Mouse (Mus musculus): ENCODE data around the gene Cep295. TPM values are rescaled to one million over a fixed set of nuclear protein-coding genes. Genes with fewer than 3 reads are reported as not detected.

Cep295 gene
- polyA plus RNA-seq, 1 experiment from 2014 or later = 20.7 TPM

- Histone ChIP-seq H3K4me3 (peak within 1 kb of the TSS; percentile 98), H3K4me1 (peaks cover 18% of the 10 kb centered on the region), H3K4me2 (peak within 1 kb of the TSS; percentile 82), H3K9me3 (no peaks in the 10 kb centered on the region), H3K9ac (peak within 1 kb of the TSS; percentile 99), H3K27ac (peak within 1 kb of the TSS; percentile 87), H3K27me3 (no peaks in the 10 kb centered on the region), H3K36me3 (peaks cover 18% of the 10 kb centered on the region)
- WGBS = under 1% methylated on average over 57 of the region's 57 CpGs
- peak; percentile 95 for ATAC-seq (ENCODE audit: insufficient number of reproducible peaks, insufficient read depth, low FRiP score, low TSS enrichment, low read depth)
Observed at GRCm38 (mm10) chr9:15279649-15280490, 77.7 kb downstream of the Cep295 start, which contains the start of gene Med17. Gene Med17 (minus strand): TSS chr9:15279931.

DNA sequence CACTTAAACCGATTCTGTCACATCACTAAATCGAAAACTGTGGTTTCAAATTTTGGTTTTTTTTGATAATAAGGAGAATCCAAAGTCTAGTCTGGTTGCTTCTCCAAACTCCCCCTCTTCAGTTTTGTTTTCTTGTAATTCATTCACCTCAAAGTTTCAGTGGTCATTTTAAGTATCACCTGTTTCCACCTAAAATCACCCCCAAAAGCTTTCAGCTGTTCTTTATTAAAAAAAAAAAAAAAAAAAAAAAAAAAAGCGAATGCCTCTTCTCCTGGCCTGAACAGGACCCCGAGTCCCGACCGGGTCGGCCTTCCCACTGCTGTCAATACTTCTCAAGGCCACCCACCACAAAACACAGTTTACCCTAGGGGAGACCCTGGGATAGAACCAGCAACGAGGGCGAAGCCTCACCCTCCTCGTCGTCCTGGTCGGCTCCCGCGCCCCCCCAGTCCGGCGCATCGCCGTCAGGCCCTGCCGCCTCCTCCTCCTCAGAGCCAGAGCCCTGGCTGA is 78.4 kb downstream of the Cep295 start:
- H3K9me3 ChIP-seq = no peaks in the 10 kb centered on the region
- peak overlapping the region; percentile 87 for H3K27ac ChIP-seq
- peaks cover 25% of the 10 kb centered on the region for H3K36me3 ChIP-seq
- peaks cover 18% of the 10 kb centered on the region for H3K4me1 ChIP-seq
- ATAC-seq (ENCODE audit: insufficient number of reproducible peaks, insufficient read depth, low FRiP score, low TSS enrichment, low read depth) = peak; percentile 15; the same call in 1 of the 2 replicates
- peak overlapping the region; percentile 82 for H3K4me2 ChIP-seq
- peak overlapping the region; percentile 99 for H3K9ac ChIP-seq
- 8% methylated on average over 19 of the region's 19 CpGs for WGBS
- H3K27me3 ChIP-seq = no peaks in the 10 kb centered on the region
- peak overlapping the region; percentile 98 for H3K4me3 ChIP-seq

GRCm38 (mm10) chr9:15278343-15278742 is 79.2 kb downstream of the Cep295 start:
- Histone ChIP-seq H3K4me3 (no peak overlapping the region), H3K9ac (no peak overlapping the region), H3K4me2 (peak overlapping the region; percentile 82), H3K27me3 (no peaks in the 10 kb centered on the region), H3K4me1 (peaks cover 18% of the 10 kb centered on the region), H3K27ac (no peak overlapping the region), H3K9me3 (no peaks in the 10 kb centered on the region), H3K36me3 (peaks cover 34% of the 10 kb centered on the region)
- ATAC-seq (ENCODE audit: insufficient number of reproducible peaks, insufficient read depth, low FRiP score, low TSS enrichment, low read depth) = no peak
- WGBS = 92% methylated on average over 3 of the region's 3 CpGs

GRCm38 (mm10) chr9:15276855-15277254 is 80.7 kb downstream of the Cep295 start:
- Histone ChIP-seq H3K9ac (no peak overlapping the region), H3K36me3 (peaks cover 48% of the 10 kb centered on the region), H3K27me3 (no peaks in the 10 kb centered on the region), H3K4me3 (no peak overlapping the region), H3K4me2 (no peak overlapping the region), H3K27ac (no peak overlapping the region), H3K4me1 (peaks cover 18% of the 10 kb centered on the region), H3K9me3 (no peaks in the 10 kb centered on the region)
- ATAC-seq (ENCODE audit: insufficient number of reproducible peaks, insufficient read depth, low FRiP score, low TSS enrichment, low read depth) = no peak
- WGBS = 94% methylated on average over 4 of the region's 4 CpGs

GRCm38 (mm10) chr9:15273981-15274380 is 83.6 kb downstream of the Cep295 start:
- Histone ChIP-seq H3K4me3 (no peak overlapping the region), H3K36me3 (peaks cover 76% of the 10 kb centered on the region), H3K9ac (no peak overlapping the region), H3K27me3 (no peaks in the 10 kb centered on the region), H3K27ac (no peak overlapping the region), H3K4me1 (peaks cover 11% of the 10 kb centered on the region), H3K9me3 (no peaks in the 10 kb centered on the region), H3K4me2 (no peak overlapping the region)
- 90% methylated on average over 2 of the region's 2 CpGs for WGBS
- ATAC-seq (ENCODE audit: insufficient number of reproducible peaks, insufficient read depth, low FRiP score, low TSS enrichment, low read depth) = no peak

Small RNA genes lying within 50 kb of the gene (microRNA-seq; reads per million reads assigned to microRNA genes)
- gene Gm49349 = not detected
- not detected for gene mmu-mir-7650

Other genes starting within 250 kb of the Cep295 start
- 0.06 TPM in 1 of 2 replicates, not detected in the other for gene Hephl1, start 245.7 kb downstream of the Cep295 start, polyA plus RNA-seq (2015; fragmentation: Nextera tagmentation; extraction: Ambion mirVana)
- gene Vstm5, start 118.7 kb downstream of the Cep295 start, polyA plus RNA-seq (2015; fragmentation: Nextera tagmentation; extraction: Ambion mirVana) = 4.2 and 4.3 TPM in 2 replicates
- 31.6 and 33.2 TPM in 2 replicates for gene Med17, start 77.9 kb downstream of the Cep295 start, polyA plus RNA-seq (2015; fragmentation: Nextera tagmentation; extraction: Ambion mirVana)
- 96.0 and 106 TPM in 2 replicates for gene Taf1d, start 51.6 kb downstream of the Cep295 start, polyA plus RNA-seq (2015; fragmentation: Nextera tagmentation; extraction: Ambion mirVana)
- 13.8 TPM in 2 replicates for gene 4931406C07Rik, start 51.3 kb downstream of the Cep295 start, polyA plus RNA-seq (2015; fragmentation: Nextera tagmentation; extraction: Ambion mirVana)
- 3.3 TPM in 2 replicates for gene Smco4, start 135.6 kb upstream of the Cep295 start, polyA plus RNA-seq (2015; fragmentation: Nextera tagmentation; extraction: Ambion mirVana)

Data from embryonic facial prominence, embryonic 13.5 days (tissue).